Mouse (Mus musculus) kidney, postnatal 10 days (tissue): ENCODE measurements at regions not wholly inside any gene's neighbourhood (a gene's known extent, or its start where the extent isn't known, plus 50 kb on each side); places are given as distances from the start of the nearest gene placed in this dataset.

Experiments
- DNase-seq: peaks from one replicate; pipeline ENCODE4 v3.0.0; 2021; ENCODE audit warnings: mixed read lengths

GRCm38 (mm10) chr15:67725239-67725638 is 1224.5 kb upstream of the Lrrc6 start:
- DNase-seq = no peak

DNA sequence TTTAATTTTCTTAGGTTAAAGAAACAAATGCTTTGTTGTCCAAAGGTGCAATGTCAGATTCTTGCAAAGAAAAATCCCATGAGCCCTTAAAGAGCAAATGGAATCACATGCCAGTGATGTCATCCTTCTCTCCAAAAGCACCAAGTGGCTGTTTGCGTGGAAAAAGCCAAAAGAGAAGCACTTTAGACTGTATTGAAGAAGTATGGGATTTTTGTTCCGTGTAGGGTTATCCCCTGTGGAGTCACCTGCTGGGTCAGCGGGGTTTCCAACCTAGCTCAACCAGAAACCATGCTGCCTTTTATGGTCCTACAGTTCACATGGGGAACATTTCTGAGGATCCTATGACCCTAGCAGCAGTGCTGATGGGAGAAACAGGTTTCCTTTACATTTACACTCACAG is 1213.5 kb upstream of the Lrrc6 start:
- no peak for DNase-seq

GRCm38 (mm10) chr15:67686140-67686539 is 1185.4 kb upstream of the Lrrc6 start:
- no peak for DNase-seq

GRCm38 (mm10) chr15:67673276-67673675 is 1172.6 kb upstream of the Lrrc6 start:
- DNase-seq = no peak

GRCm38 (mm10) chr15:67636155-67636554 is 1135.4 kb upstream of the Lrrc6 start:
- DNase-seq = no peak

DNA sequence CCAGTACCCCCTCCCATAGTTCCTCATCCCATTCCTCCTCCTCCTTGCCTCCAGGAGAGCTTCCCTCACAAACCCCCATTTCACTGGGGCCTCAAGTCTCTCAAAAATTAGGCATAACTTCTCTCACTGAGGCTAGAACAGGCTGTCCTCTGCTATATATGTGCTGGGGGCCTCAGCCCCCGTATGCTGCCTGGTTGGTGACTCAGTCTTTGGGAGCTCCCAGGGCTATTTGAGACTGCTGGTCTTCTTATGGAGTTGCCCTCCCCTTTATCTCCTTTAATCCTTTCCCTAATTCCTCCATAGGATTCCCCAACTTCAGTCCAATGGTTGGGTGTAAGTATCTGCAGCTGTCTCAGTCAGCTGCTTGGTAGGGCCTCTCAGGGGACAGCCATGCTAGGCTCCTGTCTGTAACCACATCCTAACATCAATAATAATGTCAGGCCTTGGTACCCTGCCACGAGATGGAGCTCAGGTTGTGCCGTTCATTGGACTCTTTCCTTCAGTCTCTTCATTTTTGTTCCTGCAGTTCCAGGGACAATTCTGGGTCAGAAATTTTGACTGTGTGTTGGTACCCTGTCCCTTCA is 1126.1 kb upstream of the Lrrc6 start:
- no peak for DNase-seq

DNA sequence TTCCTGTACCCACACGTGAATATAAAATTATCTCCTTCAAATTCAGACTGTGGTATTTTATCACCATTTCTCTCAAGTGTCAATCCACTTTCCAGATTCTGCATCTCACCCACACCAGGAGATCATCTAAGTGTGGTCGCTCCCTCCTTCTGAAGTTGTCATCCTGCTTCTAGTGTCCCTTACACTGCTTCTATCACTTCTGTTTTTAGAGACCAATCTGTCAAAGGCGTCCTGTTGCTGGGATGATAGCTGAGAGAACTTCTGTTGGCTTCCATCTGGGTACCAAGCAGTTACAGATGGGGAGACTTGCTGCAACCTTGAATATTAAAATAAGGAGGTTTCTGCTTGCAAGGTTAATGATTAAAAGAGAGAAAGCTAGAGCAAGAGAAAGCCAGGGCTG is 1111.2 kb upstream of the Lrrc6 start:
- no peak for DNase-seq

DNA sequence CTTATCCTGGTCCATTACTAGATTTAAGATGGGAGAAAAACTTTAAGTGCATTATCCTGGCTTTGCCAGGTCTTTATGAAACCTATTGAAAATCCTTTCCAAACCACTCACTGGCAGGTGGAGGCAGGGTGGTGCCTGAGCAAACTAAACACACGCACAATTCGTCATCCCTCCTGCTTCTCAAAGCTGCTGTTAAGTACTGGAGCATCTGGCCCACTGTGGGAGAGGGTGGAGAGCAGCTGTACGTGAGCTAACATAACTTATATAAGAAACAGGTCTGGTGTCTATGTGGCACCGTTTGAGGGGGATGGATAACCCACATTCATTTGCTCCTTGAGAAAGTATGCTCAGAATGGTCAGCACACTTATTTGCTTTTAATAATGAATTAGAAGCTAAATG is 1097.7 kb upstream of the Lrrc6 start:
- DNase-seq = no peak

DNA sequence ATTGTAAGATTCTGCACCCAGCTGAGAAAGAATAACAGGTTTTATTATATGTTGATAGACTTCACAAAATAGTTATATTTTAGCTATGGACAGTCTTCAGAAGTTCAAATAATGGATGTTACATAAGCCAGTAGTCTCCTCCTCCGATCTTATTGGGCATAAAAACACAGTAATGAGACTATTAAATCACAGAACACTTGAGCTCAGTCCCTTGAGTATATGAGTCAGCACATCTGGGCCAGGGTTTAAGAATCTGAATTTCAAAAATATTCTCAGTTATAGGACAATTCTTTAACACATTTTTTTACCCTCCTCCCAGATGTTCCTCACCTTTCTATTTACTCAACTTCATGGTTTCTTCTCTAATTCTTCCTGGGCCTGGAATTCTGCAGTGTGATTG is 1075.9 kb upstream of the Lrrc6 start:
- no peak for DNase-seq

DNA sequence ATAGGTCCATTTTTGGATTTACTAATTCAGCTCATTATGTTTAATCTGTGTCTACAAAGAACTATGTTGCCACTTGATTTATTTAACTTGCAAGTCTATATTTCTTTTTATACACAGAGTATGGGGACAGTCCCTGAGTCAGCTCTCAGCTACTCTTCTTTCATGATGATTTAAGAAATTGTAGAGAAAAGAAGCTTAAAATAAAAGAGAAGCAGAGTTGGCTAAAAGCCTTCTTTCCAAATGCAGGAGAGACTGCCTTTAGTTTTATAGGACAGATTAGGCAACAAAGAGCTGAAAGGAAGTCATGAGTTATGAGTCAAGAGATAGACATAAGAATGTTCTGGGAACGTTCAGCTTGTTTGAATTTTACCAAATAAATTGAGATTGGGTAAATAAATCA is 1070.9 kb upstream of the Lrrc6 start:
- no peak for DNase-seq

- no peak for DNase-seq
Observed at GRCm38 (mm10) chr15:67557304-67557703, 1056.6 kb upstream of the Lrrc6 start.

DNA sequence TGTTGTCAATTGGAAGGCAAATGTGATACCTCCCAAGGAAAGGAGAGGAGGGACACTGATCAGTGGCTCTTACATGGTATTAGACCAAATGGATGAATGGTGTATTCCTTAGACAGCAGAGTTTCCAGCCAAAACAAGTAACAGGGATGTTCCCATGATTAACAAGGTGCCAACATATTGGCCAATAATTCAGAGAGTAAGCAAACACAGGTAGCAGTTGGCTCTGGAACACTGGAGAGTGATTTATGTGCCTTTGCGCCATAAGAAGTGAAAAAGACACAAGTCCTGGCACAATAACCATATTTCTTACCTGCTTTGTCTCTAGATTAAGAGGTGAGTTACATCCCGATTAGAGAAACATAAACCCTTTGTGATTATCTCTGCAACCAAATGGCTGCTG is 1051.2 kb upstream of the Lrrc6 start:
- no peak for DNase-seq

GRCm38 (mm10) chr15:67546896-67547400 is 1046.2 kb upstream of the Lrrc6 start:
- DNase-seq = no peak

- no peak for DNase-seq
Observed at GRCm38 (mm10) chr15:67545745-67546144, 1045.0 kb upstream of the Lrrc6 start.

- no peak for DNase-seq
Observed at GRCm38 (mm10) chr15:67513722-67514121, 1013.0 kb upstream of the Lrrc6 start.

DNA sequence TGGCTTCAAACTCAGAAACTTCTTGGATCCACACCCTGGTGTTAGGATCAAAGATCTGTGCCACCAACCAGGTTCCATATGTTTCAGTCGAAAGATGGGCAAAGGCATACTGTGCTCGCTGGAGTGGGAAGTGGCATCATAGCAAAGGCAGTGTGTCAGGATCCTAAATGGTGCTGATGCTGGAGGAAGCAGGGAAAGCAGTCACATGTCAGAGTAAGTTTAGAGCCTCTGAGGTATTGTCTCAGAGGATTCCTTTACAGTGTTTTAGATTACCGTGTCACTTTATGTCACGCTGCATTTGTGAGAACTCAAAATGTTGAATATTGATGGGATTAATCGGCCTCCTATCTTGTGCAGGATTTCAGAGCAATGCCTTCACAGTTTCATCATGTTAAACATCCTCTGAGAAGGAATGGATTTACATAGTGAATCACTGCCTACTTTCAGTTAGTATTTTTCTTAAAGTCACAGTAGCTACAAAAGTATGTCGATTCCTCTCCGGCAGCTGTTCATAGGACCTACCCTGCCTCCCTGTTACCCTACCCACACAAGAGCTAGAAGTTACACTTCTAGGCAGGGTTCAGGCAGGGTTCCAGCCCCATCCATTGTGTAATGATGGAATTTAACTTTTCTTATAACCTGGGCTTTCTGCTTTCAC is 994.4 kb upstream of the Lrrc6 start:
- no peak for DNase-seq

DNA sequence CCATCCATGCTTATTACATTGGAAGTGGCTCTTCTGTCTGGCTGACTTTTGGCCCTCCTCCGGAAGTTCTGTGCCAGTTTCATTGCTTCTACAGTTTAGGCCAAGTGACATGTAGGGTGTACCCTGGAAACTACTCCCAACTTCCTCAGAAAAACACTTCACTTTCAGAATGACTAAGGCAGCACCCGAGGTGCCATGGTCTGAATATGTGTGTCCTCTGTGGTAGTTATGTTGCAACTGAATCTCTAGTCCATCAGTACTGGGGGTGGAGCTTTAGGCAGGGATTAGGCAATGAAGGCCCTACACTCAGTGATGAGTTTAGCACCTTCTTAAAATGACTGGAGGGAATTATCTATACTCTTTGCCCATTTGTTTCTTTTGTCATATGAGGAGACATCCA is 981.0 kb upstream of the Lrrc6 start:
- DNase-seq = no peak

GRCm38 (mm10) chr15:67474325-67474724 is 973.6 kb upstream of the Lrrc6 start:
- DNase-seq = no peak

- DNase-seq = no peak
Observed at GRCm38 (mm10) chr15:67472979-67473378, 972.3 kb upstream of the Lrrc6 start.

DNA sequence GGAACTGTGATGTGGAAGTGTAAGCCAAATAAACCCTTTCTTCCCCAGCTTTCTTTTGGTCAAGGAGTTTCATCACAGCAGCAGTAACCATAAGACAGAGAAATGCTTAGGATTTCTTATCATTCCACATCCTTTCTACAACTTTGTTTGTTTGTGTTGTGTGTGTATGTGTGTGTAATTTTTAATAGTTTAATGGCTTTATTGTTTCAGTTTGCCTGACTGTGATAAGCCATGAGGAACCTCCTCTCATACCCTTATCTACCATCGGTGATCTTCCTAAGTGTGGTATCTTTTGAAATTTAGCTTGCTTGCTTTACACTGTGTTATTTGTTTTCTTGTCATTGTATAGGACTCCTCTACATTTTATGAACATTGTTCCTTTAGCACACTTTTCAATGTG is 970.6 kb upstream of the Lrrc6 start:
- no peak for DNase-seq

DNA sequence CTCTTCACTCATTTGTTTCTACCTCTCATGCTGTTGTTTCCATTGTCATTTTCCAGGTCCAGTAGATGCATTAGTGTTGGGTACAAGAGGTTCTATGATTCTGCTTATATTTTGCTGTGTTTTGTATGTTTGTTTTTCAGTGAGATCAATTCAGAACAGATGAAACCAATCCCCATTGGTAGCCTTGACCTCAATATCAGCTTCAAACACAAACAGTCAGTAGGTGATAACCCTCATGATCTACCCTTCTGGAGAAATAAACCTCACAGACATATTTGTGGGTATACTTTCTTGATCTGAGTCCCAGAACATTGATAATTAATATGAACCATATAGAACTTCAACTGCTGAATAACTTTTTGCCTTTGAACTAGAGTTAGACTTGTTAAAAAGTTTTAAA is 969.3 kb upstream of the Lrrc6 start:
- DNase-seq = no peak

- DNase-seq = no peak
Observed at GRCm38 (mm10) chr15:67467404-67468345, 967.0 kb upstream of the Lrrc6 start.

DNA sequence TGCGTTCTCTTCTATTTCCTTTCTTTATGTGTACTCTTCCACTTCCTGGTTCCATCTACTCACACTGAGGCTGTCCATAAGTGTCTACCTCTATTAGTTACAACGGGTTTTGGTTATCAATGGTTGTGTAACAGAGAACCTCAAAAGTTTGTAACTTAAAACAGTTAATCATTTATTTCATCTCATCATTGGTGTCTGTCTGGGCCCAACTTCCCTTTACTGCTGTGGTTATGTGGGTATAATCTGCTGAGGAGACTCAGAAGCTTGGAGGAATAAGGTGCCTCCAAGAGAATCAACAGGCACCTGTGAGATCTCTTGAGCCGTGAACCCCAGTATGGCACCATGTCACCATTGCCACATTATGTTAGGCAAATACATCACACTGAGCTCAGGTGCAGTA is 962.2 kb upstream of the Lrrc6 start:
- DNase-seq = no peak

GRCm38 (mm10) chr15:67460384-67460783 is 959.7 kb upstream of the Lrrc6 start:
- no peak for DNase-seq
